Mouse (Mus musculus) NIH3T3 (cell line): ENCODE measurements around the gene Olfr887.

Experiments
- DNase-seq: peaks from one replicate; pipeline ENCODE4 v3.0.0-alpha.2; 2012; ENCODE audit warnings: low read depth

Gene Olfr887

DNA sequence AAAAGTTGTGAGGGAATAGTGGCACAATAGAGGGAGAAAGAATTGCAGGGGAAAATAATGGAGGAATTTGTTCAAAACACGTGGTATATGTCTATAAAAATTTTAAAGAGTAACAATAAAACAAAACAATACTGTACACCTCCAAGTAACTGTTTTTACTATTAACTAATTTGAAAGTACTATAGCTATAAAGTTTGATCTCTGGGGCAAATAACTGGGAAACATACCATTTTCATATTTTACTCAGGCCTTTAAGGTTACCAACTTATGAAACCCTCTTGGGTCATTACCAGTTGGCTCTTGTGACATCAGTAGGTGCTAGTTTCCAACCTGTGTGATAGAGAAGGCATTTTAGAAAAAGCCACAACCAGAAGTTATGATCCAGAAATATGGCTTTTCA, at the start of gene Olfr887:
Olfr887 (plus strand) TSS at position 301 of the 400 bp plus-strand sequence.
- DNase-seq = no peak

DNA sequence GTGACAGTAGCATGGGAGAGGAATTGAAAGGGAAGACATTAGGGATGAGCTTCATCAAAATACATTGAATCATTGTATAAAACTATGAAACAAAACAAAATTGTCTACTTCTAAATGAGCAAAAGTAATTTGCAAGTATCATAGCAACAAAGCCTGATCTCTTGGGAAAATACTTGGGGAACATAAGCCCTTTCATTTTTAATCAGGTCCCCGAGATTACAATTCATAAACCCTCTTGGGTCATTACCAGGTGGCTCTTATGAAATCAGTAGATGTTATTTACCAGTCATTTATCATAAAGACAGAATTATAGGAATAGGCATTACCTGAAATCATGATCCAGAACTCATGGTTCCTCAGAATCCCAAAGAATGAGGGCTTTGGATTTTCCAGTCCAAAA, 37.6 kb upstream of the Olfr887 start, which contains the start of gene Olfr884:
Olfr884 (plus strand) TSS at position 301 of the 400 bp plus-strand sequence.
- no peak for DNase-seq

DNA sequence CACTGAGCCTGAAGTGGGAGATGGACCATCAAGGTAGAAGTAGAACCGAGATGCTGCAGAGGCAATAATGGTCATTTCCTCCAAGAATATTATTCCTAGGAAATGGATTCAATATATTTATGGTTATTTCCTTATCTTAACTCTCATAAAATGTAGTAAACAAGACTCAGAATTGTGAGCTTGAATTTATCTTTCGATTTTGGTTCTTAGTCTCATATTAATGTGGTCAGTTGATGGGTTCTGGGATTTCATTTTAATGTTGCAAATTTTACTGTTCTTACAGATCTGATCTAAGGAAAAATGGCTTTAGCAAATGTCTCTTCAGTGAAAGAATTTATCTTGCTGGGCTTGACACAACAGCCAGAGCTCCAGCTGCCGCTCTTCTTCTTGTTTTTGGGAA, 22.9 kb upstream of the Olfr887 start, which contains the start of gene Olfr885:
Olfr885 (plus strand) TSS at position 301 of the 400 bp plus-strand sequence.
- no peak for DNase-seq

DNA sequence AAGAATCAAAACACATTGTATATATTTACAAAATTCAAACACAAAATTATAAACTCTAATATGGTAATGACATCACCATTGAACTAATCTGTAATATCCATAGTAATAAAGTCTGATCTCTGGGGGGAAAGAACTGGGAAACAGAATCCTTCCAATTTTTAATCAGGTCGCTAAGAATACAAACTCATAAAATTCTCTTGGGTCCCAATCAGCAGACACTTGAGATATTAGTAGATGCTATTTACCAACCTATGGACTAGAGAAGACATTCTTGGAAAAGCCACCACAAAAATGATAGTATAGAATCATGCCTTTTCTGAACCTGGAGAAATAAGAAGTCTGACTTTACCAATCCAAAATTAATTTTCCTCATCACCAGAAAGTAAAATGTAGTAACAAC, 24.0 kb downstream of the Olfr887 start, which contains the start of gene Olfr888:
Olfr888 (plus strand) TSS at position 301 of the 400 bp plus-strand sequence.
- DNase-seq = no peak

DNA sequence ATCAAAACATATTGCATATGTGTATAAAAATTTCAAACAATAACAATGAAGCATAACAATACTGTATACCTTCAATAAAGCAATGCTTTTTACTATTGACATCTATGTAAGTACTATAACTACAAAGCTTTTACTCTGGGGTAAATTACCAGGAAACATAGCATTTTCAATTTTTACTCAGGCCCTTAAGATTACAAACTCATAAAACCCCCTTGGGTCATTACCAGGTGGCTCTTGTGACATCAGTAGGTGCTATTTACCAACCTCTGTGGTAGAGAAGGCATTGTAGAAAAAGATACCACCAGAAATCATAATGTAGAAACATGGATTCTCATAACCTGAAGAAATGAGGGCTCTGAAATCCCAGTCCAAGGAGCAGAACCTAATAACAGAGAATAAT, 31.0 kb downstream of the Olfr887 start, which contains the start of gene Olfr889:
Olfr889 (plus strand) TSS at position 301 of the 400 bp plus-strand sequence.
- no peak for DNase-seq
